Mouse (Mus musculus) kidney, embryonic 16.5 days (tissue): ENCODE measurements at regions not wholly inside any gene's neighbourhood (a gene's known extent, or its start where the extent isn't known, plus 50 kb on each side); places are given as distances from the start of the nearest gene placed in this dataset.

Source experiments
- ATAC-seq: fragments of 200-750 bp; cut with Nextera tagmentation; 2 replicates; pipeline ENCODE4 v1.8.0; 2017; ENCODE audit warnings: moderate TSS enrichment; ENCODE audit not compliant: low FRiP score, low TSS enrichment
- H3K27ac ChIP-seq: fragments of 300-500 bp; sonication (generic); 2 replicates; pipeline ENCODE4 v1.5.1; 2014; ENCODE audit warnings: low read length
- H3K27me3 ChIP-seq: fragments of 300-500 bp; sonication (generic); 2 replicates; pipeline ENCODE4 v1.6.1; 2014; ENCODE audit warnings: low read length, control low read depth, mixed read lengths; ENCODE audit not compliant: insufficient read depth
- H3K36me3 ChIP-seq: fragments of 300-500 bp; sonication (generic); 2 replicates; pipeline ENCODE4 v1.6.1; 2014; ENCODE audit warnings: low read length, control low read depth, mixed read lengths; ENCODE audit not compliant: insufficient read depth
- H3K4me1 ChIP-seq: fragments of 300-500 bp; sonication (generic); 2 replicates; pipeline ENCODE4 v1.6.1; 2014; ENCODE audit warnings: low read length, control low read depth, mixed read lengths; ENCODE audit not compliant: insufficient read depth
- H3K4me2 ChIP-seq: fragments of 300-500 bp; sonication (generic); replicated peaks from 2 replicates; pipeline ENCODE4 v1.6.1; 2014; ENCODE audit warnings: low read depth, low read length
- H3K4me3 ChIP-seq: fragments of 300-500 bp; sonication (generic); 2 replicates; pipeline ENCODE4 v1.5.1; 2014; ENCODE audit warnings: mild to moderate bottlenecking, low read length
- H3K9ac ChIP-seq: fragments of 300-500 bp; sonication (generic); replicated peaks from 2 replicates; pipeline ENCODE4 v1.6.1; 2014; ENCODE audit warnings: low read length
- H3K9me3 ChIP-seq: fragments of 300-500 bp; sonication (generic); 2 replicates; pipeline ENCODE4 v1.6.1; 2016; ENCODE audit warnings: low read length, control low read depth
- WGBS: fragments of 180-500 bp; shearing (Covaris S2); extraction: QIAGEN DNeasy Blood & Tissue Kit; methylation state at CpG from one replicate; pipeline ENCODE4 v1.1.7; 2014; 5-methylcytosine and 5-hydroxymethylcytosine counted together

GRCm38 (mm10) chr4:55593132-55593531 is 60.9 kb upstream of the Klf4 start:
- Histone ChIP-seq H3K4me2 (no peak overlapping the region), H3K27me3 (no peaks in the 10 kb centered on the region), H3K4me3 (no peak overlapping the region), H3K9me3 (no peaks in the 10 kb centered on the region), H3K4me1 (peaks cover 9% of the 10 kb centered on the region), H3K9ac (no peak overlapping the region), H3K27ac (no peak overlapping the region), H3K36me3 (no peaks in the 10 kb centered on the region)
- 11% methylated on average over 3 of the region's 3 CpGs for WGBS
- peak; percentile 72; the same call in 1 of the 2 replicates for ATAC-seq

- Histone ChIP-seq H3K4me2 (no peak overlapping the region), H3K27me3 (no peaks in the 10 kb centered on the region), H3K36me3 (no peaks in the 10 kb centered on the region), H3K9me3 (no peaks in the 10 kb centered on the region), H3K9ac (no peak overlapping the region), H3K4me3 (no peak overlapping the region), H3K4me1 (no peaks in the 10 kb centered on the region), H3K27ac (no peak overlapping the region)
- WGBS = 83% methylated on average over 3 of the region's 3 CpGs
- ATAC-seq = no peak
Observed at GRCm38 (mm10) chr4:55586212-55586611, 53.9 kb upstream of the Klf4 start.

GRCm38 (mm10) chr4:55583589-55583988 is 51.3 kb upstream of the Klf4 start:
- Histone ChIP-seq H3K9ac (no peak overlapping the region), H3K27ac (no peak overlapping the region), H3K9me3 (no peaks in the 10 kb centered on the region), H3K27me3 (no peaks in the 10 kb centered on the region), H3K4me2 (no peak overlapping the region), H3K4me1 (no peaks in the 10 kb centered on the region), H3K36me3 (no peaks in the 10 kb centered on the region), H3K4me3 (no peak overlapping the region)
- no peak for ATAC-seq
- WGBS = 64% methylated on average over 8 of the region's 8 CpGs
